Mouse (Mus musculus) layer of hippocampus, adult 9-10 months (tissue): ENCODE measurements around the gene Rab1a.
A peak's percentile ranks its signal among the peaks of the same experiment; 100 is the strongest.
"Not testable (repeated sequence)": the region's sequence is repeated elsewhere in the genome, so short reads cannot be mapped to it uniquely, and the experiment has no call there.

Experiments used
- DNase-seq: peaks from one replicate; pipeline ENCODE4 v3.0.0; 2022; ENCODE audit warnings: low spot score

The Rab1a gene

DNA sequence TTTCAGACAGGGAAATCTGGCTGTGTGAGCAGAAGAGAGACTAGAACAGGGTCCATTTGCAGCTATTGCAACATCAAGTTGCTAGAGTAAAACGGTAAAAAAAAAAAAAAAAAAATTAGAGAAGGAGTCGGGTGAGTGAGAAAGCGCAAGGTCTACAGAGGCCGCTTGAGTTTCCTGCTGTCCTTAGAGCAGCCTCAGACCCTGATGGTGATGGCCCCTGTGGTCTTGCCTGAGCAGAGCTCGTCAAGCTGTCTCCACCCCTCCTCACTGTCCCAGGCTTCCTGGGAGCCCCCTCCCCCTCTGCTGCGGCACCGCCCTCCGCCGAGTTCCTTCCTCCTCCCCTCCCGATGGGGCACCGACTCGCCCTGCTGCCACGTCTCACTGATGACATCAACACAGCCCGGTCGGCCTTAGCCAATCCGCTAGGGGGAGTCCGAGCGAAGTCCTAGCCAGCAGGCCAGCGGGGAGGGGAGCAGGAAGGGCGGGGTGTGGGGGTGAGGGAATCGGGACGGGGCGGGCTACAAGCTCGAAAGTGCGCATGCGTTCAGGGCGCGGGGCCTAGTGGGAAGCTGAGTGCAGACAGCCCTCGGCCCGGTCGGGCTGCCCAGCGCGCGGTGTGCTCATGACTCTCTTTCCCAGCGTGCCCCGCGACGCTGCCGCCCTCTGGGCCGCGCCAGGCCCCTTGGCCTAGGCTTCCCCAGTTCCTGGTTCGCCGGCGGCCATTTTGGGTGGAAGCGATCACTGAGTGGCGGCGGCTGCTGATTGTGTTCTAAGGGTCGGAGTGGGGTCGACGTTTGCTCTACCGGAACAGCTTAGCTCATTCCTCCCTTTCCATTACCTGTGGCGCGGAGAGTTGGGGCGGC is at the start of gene Rab1a:
Gene Rab1a (plus strand): TSS at position 720 of the 863 bp plus-strand sequence.
- DNase-seq: peak; percentile 100

DNA sequence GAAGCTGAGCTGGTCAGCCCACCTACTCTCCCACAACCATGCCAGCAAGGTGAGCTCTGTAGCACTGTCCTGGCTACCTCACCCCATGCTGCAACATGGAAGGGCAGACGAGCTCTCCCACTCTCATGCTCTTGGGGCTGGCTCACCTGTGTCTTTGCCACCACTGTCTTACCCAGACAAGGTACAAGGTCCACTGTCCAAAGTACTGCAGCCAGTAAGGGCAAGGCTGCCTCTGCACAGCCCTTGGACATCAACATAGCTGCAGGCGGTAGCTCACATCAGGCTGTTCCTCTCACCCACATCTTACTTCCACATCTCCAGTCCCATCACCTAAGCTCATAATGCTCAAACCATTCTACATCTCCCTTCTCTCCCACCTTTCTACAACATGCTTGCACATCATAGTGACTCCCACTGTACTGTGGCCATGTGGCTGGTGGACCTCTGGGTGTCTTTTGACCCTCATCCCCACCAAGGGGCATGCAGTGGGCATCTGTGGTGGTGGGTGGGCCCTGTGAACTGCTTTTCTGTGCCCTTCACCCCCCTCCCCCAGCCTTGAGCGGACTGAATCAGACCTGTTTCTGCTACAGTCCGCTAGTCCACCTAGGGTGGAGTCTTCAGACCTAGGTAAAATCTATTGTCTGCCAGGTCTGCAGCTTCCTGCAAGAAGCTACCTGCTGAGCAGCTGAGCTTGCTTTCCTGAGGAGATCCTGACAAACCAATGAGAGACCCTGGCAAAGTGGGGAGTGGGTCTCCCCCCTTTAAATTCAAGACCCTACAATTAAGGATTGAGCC is 48.9 kb upstream of the Rab1a start:
- DNase-seq: no peak

DNA sequence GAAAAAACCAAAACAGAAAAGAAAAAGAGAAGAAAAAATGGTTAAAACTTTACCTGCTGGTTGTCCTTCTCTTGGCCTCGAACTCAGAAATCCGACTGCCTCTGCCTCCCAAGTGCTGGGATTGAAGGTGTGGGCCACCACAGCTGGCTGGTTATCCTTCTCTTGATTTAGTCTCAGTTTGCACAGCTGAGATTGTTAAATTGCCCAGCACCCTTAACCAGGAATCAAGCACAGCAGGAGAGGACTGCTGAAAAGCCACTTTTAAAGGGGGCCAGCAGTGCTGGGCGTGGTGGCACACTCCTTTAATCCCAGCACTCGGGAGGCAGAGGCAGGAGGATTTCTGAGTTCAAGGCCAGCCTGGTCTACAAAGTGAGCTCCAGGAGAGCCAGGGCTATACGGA is 47.7 kb upstream of the Rab1a start:
- not testable (repeated sequence) for DNase-seq

DNA sequence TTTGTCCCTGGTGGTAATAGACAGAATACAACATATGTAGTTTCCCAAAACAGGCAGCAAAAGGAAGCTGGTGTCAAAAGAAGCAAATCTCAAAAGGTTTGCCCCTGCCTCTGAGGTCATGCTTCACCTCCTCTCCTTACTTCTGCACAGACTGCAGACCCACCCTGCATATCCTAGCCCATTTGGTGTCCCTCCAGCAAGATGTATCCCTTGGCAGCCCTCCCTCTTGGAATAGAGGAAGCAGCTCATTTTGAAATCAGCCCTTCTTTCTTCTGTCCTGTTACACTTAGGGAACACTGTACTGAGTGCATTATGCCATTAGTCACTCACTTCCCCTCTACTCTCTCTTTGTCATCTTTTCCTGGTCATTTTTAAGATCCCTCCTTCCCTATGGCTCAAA is 42.4 kb upstream of the Rab1a start:
- DNase-seq: no peak

DNA sequence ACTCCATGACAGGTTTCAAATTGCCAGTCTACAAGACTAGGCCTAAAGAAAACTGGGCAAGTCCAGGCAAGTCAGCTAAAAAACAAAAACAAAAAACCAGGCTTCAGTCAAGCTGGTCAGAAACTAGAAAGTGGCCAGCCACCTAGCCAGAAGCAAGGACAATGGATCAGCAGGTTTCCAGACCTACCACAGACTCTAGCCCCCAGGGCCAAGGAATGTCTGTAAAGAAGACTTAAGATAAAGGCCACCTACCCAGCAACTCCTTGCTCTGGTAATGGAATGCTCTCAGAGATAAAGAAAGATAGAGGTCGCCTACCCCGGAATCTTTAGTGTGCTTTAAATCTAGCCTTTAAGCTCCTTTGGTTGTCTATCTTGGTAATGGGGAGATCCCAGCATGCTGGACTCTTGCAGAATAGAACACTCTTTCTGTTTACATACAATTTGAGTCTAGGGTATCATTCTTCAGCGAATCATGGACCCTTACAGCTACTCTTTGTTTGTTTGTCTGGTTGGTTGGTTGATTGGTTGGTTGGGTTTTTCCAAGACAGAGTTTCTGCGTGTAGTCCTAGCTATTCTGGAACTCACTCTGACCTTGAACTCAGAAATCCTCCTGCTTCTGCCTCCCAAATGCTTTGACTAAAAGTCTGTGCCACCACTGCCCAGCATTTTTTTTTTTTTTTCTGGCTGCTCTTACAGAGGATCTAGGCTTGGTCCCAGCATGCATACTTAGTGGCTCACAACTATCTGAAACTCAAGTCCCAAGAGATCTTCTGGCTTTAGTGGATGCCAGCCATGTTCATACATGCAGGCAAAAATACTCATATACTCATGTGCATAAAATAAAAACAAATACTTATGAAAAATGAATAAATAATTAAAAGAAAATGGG is 36.0 kb upstream of the Rab1a start:
- DNase-seq: no peak

DNA sequence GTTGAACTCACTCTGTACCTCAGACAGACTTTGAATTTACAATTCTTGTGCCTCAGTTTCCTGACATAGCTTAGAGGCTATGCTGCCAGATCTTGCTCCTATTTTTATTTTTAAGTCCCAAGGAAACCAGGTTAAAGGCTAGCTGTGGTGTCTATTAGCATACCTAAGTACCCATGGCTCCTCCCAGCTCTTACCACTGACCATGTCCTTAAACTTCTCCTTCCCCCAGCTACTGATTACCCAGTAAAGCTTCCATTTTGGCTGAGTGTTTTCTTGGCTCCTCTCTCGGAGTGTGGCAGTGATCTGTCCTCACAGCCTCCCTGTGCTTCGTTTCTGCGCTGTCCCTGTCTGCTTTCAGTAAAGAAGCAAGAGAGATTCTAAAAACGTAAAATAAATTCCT is 35.2 kb upstream of the Rab1a start:
- no peak for DNase-seq

DNA sequence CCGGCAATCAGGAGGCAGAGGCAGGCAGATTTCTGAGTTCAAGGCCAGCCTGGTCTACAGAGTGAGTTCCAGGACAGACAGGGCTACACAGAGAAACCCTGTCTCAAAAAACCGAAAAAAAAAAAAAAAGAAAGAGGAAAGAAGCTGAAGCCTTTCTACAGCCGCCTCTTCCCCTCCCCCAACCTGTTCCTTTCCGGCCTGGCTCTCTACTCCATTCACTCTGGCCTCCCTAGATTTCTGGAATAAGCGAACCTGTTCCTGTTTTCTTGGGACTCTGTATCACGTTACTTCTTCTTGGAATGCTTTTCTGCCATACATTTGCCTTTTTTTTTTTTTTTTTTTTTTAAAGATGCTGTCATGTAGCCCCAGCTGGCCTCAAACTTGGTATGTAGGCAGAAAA is 34.8 kb upstream of the Rab1a start:
- DNase-seq: not testable (repeated sequence)

DNA sequence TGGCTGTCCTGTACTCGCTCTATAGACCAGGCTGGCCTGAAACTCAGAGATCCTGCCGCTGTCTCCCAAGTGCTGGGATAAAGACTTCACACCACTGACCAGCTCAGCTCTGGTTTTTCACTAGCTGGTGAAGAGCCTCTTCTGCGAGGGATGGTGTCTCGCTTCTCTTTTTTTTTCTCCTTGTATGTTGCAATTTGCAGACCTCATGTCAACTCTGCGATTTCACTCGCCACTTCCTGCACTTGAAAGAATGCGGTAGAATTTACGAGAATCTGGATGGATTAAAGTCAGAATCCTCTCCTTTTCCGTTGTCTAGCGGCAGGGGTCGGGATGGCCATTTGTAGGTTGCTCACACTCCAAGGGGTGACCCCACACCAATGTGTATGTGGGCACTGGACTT is 32.3 kb upstream of the Rab1a start:
- DNase-seq: no peak

DNA sequence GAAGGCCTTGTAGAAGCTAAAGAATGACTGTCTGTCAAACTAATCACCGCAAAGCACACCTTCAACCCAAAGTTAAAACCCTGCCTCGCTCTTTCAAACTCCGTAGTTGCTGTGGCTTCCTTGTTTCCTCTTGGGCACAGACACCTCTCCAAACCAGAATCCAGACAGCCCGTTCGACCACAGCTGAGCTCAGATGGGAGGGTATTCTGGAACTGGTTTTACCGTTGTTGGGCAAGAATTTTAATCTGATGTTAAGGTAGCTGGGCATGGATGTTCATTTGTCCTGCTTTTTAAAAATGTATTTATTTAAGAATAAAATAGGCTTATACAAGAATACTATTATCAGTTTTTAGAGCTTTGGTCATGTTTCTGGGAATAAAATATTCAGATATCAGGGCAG is 14.0 kb upstream of the Rab1a start:
- DNase-seq: no peak

DNA sequence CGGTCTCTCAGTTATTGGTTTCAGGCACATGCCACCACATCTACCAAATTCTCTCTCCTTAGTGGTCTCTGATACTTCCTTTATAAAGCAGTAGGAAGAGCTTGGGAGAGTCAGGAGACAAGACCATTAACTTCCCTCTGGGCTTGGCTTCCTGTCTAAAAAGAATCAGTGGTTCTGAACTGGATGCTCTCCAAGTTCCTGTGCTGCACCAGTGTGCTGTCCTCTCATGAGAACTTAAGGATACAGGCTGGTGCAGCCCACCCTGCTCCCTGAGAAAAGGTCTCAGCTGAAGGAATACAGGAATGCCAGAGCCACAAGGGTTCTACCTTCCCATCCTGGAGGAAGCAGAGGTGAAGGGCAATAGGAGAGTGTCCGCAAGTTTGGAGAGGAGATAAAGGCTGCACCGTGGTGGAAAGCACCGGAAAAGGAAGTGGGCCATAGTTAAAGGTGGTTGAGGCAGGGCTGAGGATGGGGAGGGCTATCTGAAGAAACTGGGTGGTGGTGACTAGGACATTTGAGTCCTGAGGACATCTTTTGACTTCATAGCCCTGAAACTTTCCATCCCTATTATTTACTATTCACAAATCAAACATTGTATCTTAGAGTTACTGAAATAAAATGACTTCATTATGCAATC is 8.0 kb upstream of the Rab1a start:
- no peak for DNase-seq

DNA sequence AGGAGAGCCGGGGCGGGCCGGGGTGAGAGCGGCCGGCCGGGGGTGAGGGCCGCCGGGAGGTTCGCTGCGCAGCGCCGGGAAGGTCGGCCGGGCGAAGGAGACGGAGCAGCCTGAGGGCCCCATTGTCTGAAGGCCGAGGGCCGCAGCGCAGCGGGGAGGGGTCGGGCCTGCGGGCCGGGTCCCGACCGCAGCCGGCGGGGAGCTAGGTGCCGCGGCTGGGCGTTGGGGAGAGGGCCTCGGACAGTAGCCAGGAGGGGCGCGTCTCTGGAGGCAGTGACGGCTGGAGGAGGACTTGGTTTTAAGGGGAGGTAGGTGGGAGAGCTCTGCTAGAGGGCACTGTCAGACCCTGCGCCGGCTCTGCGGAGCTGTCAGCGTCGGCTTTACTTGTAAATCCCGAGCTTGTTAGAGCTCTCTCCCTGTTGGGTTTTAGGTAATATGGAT is 449 bp downstream of the Rab1a start:
- DNase-seq: no peak

DNA sequence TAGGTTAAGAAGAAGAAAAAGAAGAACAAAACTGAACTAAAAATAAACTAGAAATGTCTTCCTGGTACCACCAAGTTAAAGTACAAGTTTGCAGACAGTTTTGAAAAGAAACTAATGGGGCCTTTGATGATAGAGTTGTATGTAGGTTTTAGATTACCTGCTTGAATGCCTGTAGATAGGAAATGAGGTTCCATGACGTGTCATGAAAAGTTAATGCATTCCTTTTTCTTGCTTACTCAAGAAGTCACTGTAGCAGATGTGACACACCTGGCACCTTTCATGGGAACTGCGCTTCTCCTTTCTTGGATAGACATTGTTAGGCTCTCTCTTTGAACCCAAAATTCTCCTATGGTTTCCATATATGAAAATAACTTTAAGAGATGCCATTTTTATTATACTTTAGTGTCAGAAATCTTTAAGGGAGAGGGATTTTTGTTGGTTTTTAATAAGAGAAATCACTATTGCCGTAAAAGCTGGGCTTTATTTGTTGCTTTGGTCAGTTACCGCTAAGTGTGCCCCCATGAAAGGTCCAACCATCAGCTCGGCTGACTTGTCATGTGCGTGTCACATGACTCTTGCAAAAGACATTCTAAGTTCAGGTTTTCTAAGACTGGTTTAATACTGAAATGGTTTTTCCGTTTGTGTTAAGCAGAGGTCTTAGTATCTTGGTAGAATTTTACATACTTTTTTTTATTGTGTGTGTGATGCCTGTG is 1.2 kb downstream of the Rab1a start:
- DNase-seq: no peak

DNA sequence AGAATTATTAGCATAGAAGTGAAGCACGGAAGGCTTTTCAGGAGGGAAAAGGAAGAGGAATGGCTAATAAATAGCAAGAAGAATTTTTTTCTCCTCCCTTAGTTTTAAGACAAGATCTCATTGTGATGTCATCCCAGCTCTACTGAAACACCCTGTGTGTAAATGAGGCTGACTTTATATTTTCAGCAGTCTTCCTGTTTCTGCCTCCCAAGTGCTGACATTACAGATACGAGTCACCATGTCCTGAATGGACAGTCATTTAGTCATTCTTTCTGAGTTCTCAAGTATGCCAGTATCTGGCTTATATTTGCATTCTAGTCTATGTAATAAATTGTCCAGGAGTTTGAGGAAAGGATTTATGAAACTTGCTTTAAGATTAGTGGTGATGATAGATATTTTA is 3.1 kb downstream of the Rab1a start:
- DNase-seq: no peak

DNA sequence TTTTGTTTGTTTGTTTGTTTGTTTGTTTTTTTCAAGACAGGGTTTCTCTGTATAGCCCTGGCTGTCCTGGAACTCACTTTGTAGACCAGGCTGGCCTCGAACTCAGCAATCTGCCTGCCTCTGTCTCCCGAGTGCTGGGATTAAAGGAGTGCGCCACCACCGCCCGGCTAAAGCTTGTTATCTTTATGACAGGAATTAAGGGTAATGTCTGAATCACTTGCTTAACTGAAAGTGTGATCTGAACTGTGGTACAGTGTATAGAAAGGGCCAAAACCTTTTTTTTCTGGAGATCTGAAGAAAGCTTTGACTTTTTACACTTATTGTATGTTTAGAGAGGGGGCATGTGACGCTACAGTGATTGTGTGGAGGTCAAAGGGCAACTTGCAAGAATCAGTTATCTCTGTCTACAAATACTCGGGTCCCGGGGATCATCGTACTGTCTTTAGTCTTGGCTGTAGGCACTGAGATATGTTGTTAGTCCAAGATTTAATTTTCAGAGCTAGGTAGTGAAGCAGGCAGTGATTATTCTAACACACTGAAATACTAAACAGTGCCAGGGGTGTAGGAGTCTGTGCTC is 3.7 kb downstream of the Rab1a start:
- DNase-seq: no peak

DNA sequence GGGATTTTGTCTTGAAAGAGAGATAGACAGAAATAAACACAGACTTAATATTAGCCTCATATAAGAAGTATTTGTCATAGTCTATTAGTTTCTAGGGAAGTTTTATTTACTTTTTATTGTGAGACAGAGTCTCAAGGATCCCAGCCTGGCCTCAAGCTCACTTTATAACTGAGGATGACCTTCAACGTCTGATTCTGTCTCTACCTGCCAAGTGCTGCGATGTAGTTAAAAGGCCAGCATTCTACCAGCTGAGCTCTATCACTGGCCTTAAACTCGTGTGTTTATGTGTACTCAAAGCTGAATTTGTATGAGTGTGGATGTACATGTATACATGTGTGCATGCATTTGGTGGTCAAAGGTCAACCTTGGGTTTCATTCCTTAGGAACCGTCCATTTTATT is 4.3 kb downstream of the Rab1a start:
- DNase-seq: no peak

DNA sequence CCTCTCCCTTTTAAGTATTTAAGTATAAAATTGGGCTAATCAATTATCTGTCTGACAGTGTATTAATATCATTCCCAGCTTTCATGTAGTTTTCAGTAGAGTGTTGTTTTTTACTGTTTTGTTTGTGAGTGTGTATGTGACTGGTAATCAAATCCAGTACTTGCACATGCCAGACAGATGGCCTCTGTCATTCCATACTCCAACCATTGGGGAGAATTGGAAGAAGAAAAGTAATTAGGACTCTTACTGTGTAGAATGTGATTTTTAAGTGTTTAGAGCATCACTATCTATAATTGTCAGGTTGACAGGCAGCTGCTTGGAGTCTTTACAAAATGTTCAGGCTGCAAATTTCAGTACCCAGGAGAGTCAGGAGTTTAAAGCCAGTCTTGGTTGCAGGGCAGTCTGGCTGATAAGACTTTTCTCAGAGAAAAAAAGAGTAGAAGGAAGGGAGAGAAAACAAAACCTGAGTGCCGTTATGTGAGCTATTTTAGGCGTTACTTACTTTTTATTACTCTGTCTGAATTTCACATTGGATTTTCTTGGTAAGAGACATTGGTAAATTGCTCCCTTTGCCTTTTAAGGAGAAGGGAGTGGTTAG is 5.5 kb downstream of the Rab1a start:
- DNase-seq: no peak

DNA sequence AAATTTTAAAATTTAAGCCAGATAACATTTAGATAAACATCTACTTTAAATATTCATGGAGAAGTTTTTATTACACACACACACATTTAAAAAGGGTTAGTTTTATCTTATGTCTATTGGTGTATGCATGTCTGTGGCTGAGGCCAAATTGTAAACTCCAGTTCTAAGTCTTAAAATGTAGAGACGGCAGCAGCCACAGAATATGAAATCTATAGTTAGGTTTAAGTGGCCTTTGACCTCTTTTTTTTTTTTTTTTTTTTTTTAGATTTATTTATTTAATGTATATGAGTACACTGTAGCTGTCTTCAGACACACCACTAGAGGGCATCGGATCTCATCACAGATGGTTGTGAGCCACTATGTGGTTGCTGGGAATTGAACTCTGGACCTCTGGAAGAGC is 6.4 kb downstream of the Rab1a start:
- no peak for DNase-seq

DNA sequence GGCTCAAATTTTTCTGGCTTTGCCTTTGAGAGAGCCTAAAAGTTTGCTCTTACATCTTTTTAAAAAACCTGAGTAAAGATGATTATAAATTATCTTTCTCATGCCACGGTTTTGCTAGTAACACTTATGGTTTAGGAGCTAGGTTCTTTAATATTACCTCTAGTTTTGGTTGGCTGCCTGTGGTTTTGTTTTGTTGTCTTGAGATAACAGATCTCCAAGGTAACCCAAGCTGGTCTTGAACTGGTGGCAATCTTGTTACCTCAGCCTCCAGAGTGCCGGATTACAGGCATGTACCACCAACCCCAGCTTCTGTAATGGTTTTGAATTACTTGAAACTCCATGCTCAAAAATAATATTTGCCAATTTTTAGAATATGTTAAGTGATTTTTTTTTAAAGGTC is 10.6 kb downstream of the Rab1a start:
- no peak for DNase-seq

DNA sequence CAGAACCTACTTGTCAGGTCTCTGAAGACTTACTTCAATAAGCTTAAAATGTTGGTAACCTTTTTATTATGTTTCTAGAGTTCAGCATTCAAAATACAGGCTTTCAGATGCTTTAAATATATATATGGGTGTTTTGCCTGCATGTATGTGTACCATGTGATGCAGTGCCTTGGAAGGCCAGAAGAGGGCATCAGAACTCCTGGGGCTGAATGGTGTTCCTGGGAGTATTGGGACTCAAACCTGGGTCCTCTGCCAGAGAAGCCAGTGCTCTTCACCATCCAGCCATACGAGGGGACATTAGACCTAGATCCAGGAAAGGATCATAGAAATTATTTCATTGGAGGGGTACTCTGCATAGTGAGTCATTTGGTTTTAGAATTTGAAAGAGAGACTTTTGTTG is 13.5 kb downstream of the Rab1a start:
- DNase-seq: no peak

DNA sequence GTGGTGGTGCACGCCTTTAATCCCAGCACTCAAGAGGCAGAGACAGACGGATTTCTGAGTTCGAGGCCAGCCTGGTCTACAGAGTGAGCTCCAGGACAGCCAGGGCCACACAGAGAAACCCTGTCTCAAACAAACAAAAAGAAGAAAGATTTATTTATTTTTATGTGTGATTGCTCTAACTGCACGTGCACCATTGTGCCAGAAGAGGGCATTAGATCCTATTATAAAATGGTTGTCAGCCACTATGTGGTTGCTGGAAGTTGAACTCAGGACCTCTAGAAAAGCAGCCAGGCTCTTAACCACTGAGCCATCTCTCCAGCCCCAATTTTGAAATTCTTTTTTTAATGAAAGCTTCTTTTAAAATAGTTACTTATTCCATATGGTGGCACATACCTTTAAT is 15.2 kb downstream of the Rab1a start:
- no peak for DNase-seq
